Mouse (Mus musculus): ENCODE results near the gene Cfap161. TPM values are rescaled to one million over a fixed set of nuclear protein-coding genes. Genes with fewer than 3 reads are reported as not detected.
A peak's percentile ranks its signal among the peaks of the same experiment; 100 is the strongest.

Gene Cfap161
- polyA plus RNA-seq, 1 experiment from 2014 or later, result 1.4 TPM

DNA sequence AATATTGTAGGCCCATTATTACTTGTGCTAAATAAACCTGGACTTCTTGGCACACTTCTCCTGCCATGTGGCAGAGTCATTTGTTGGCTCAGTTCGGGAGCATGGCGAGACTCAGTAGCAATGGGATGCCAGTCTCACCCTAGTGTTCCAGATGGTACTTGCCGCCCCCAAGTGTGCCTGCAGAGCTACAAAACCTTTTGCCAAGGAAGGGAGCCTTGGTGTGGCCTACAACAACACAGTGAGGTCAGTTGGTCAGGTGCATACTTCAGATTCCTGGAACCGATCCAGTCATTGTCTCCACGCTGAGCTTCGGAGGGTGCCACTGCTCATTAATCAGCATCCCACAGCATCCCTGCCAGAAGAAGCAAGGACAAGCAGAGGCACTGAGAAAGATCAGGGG lies 14.4 kb upstream of the Cfap161 start:
- ATAC-seq (ENCODE audit: low FRiP score) (no peak), DNase-seq (ENCODE audit: low spot score) (no peak)
- Histone ChIP-seq H3K9ac (no peak overlapping the region), H3K4me1 (replicated peaks; ENCODE audit: control insufficient read depth, insufficient read depth, low read length) (peaks cover 19% of the 10 kb centered on the region), H3K27me3 (ENCODE audit: control insufficient read depth, insufficient read depth, low read length) (no peaks in the 10 kb centered on the region), H3K27ac (no peak overlapping the region), H3K4me3 (replicated peaks; ENCODE audit: low read length) (no peak overlapping the region), H3K4me2 (replicated peaks) (no peak overlapping the region), H3K9me3 (ENCODE audit: control insufficient read depth, low read length) (no peaks in the 10 kb centered on the region), H3K36me3 (replicated peaks; ENCODE audit: control insufficient read depth, insufficient read depth) (no peaks in the 10 kb centered on the region)
- 36% methylated on average over 6 of the region's 6 CpGs for WGBS

DNA sequence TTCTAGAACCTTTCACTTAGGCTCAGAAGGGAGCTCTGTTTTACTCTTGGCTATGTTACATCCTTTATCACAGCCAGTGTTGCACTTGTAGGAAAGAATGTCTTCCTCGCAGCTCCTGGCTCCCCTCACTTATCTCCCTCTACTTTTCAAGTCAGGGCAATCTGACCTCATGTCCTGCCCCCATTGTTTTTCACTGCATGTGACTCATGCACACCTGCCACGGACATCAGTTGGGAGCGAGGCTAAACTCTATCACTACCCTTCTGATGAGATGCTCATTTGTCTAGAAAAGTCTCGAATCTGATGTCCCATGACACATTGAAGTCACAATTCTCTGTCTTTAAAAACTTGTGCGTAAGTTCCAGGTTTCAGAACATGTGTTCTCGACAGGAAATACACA lies 12.3 kb upstream of the Cfap161 start:
- no peaks in the 10 kb centered on the region for H3K36me3 ChIP-seq (replicated peaks; ENCODE audit: control insufficient read depth, insufficient read depth)
- no peak overlapping the region for H3K4me3 ChIP-seq (replicated peaks; ENCODE audit: low read length)
- no peaks in the 10 kb centered on the region for H3K27me3 ChIP-seq (ENCODE audit: control insufficient read depth, insufficient read depth, low read length)
- no peak for DNase-seq (ENCODE audit: low spot score)
- H3K9ac ChIP-seq, result no peak overlapping the region
- no peaks in the 10 kb centered on the region for H3K9me3 ChIP-seq (ENCODE audit: control insufficient read depth, low read length)
- H3K4me1 ChIP-seq (replicated peaks; ENCODE audit: control insufficient read depth, insufficient read depth, low read length), result peaks cover 16% of the 10 kb centered on the region
- no peak for ATAC-seq (ENCODE audit: low FRiP score)
- no peak overlapping the region for H3K27ac ChIP-seq
- 75% methylated on average over 6 of the region's 6 CpGs for WGBS
- no peak overlapping the region for H3K4me2 ChIP-seq (replicated peaks)

DNA sequence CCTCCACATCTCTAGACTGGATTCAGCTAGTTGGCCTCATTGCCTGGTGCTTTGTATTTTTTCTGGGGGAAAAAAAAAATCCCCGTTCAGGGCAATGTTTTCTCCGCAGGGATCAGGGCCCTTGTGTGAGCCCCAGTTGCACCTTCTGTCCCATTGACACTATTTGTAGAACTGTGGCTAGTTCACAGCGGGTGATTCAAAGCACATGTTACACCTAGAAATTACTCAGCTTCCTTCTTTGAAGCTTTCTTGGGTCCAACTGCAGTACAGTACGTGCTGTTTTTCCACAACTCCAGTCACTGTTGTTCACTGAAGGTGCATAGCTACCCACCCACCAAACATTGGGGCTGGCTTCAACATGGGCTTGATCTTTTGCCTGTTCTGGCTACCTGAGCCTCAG lies 9.1 kb upstream of the Cfap161 start:
- H3K9me3 ChIP-seq (ENCODE audit: control insufficient read depth, low read length), result no peaks in the 10 kb centered on the region
- ATAC-seq (ENCODE audit: low FRiP score), result no peak
- no peaks in the 10 kb centered on the region for H3K27me3 ChIP-seq (ENCODE audit: control insufficient read depth, insufficient read depth, low read length)
- no peak overlapping the region for H3K27ac ChIP-seq
- DNase-seq (ENCODE audit: low spot score), result no peak
- no peak overlapping the region for H3K4me3 ChIP-seq (replicated peaks; ENCODE audit: low read length)
- 81% methylated on average over 4 of the region's 4 CpGs for WGBS
- H3K4me1 ChIP-seq (replicated peaks; ENCODE audit: control insufficient read depth, insufficient read depth, low read length), result 0 out of 2 replicates have a peak, but pooled peaks cover under 1% of the 10 kb centered on the region
- H3K36me3 ChIP-seq (replicated peaks; ENCODE audit: control insufficient read depth, insufficient read depth), result no peaks in the 10 kb centered on the region
- no peak overlapping the region for H3K9ac ChIP-seq
- H3K4me2 ChIP-seq (replicated peaks), result no peak overlapping the region

DNA sequence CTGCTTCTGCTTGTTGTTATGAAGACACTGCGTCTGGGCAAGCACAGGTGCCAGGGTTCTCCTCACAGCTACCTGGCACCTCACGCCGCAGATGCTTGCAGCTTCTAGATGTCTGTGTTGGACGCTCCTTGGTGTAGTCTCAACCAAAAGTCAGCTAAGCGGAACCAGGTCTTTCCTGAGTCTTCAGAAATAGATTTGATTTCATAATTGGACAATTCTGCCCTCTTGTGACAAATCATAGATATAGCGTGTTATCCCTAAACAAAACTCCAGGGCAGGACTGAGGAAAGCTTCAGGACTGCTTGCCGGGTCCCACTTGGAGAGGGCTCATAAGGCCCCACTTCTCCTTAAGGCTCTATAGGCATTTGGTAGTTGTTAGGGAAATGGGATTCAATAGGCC lies 7.8 kb upstream of the Cfap161 start:
- Histone ChIP-seq H3K27me3 (ENCODE audit: control insufficient read depth, insufficient read depth, low read length) (no peaks in the 10 kb centered on the region), H3K4me2 (replicated peaks) (no peak overlapping the region), H3K36me3 (replicated peaks; ENCODE audit: control insufficient read depth, insufficient read depth) (no peaks in the 10 kb centered on the region), H3K27ac (no peak overlapping the region), H3K9me3 (ENCODE audit: control insufficient read depth, low read length) (no peaks in the 10 kb centered on the region), H3K4me1 (replicated peaks; ENCODE audit: control insufficient read depth, insufficient read depth, low read length) (no peaks in the 10 kb centered on the region), H3K4me3 (replicated peaks; ENCODE audit: low read length) (no peak overlapping the region), H3K9ac (no peak overlapping the region)
- DNase-seq (ENCODE audit: low spot score), result peak; percentile 71
- 69% methylated on average over 7 of the region's 7 CpGs for WGBS
- peak; percentile 59; the same call in 1 of the 2 replicates for ATAC-seq (ENCODE audit: low FRiP score)

DNA sequence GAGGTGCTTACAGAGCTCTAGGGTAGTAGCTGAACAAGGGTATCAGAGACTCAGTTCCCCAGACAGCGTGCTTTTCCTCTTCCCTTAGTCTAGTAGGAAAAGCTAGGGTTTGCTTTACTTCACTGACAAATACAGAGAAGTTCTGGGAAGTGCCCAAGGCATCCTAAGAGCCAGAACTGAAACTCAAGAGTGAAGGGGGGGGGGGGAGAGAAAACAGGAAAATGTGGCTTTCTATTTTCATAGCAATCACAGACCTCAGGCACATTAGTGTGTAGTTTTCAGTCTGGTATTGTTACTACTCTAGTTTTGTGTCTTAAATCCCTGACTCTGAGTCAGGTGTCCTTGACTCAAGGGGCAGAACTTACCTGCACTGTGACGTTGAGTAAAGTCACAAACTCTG lies 7.3 kb upstream of the Cfap161 start:
- WGBS, result 83% methylated on average over 2 of the region's 2 CpGs
- Histone ChIP-seq H3K9ac (no peak overlapping the region), H3K4me3 (replicated peaks; ENCODE audit: low read length) (no peak overlapping the region), H3K27me3 (ENCODE audit: control insufficient read depth, insufficient read depth, low read length) (no peaks in the 10 kb centered on the region), H3K36me3 (replicated peaks; ENCODE audit: control insufficient read depth, insufficient read depth) (no peaks in the 10 kb centered on the region), H3K27ac (no peak overlapping the region), H3K9me3 (ENCODE audit: control insufficient read depth, low read length) (no peaks in the 10 kb centered on the region), H3K4me1 (replicated peaks; ENCODE audit: control insufficient read depth, insufficient read depth, low read length) (no peaks in the 10 kb centered on the region), H3K4me2 (replicated peaks) (no peak overlapping the region)
- no peak for ATAC-seq (ENCODE audit: low FRiP score)
- DNase-seq (ENCODE audit: low spot score), result no peak

DNA sequence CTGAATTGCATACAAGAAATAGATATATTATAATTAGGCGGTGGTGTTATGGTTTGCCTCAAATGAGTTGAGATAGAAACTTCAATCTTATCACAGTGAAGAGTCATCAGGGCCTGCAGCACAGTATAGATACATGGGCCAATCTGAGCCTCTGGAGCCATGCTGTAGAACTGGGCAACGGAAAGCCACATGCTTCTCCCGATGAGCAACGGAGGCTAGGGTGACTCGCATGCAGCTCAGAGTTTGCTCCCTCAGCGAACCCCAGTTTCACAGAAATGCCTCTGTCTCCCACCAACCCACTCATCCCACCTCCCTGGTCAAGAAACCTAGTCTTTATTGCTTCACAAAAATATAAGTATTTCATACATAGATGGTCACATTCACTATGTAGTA lies 6.8 kb upstream of the Cfap161 start:
- DNase-seq (ENCODE audit: low spot score) (no peak), ATAC-seq (ENCODE audit: low FRiP score) (no peak)
- no peak overlapping the region for H3K27ac ChIP-seq
- WGBS, result 97% methylated on average over 6 of the region's 6 CpGs
- no peaks in the 10 kb centered on the region for H3K9me3 ChIP-seq (ENCODE audit: control insufficient read depth, low read length)
- no peaks in the 10 kb centered on the region for H3K27me3 ChIP-seq (ENCODE audit: control insufficient read depth, insufficient read depth, low read length)
- no peak overlapping the region for H3K4me2 ChIP-seq (replicated peaks)
- H3K36me3 ChIP-seq (replicated peaks; ENCODE audit: control insufficient read depth, insufficient read depth), result no peaks in the 10 kb centered on the region
- H3K4me1 ChIP-seq (replicated peaks; ENCODE audit: control insufficient read depth, insufficient read depth, low read length), result no peaks in the 10 kb centered on the region
- no peak overlapping the region for H3K9ac ChIP-seq
- H3K4me3 ChIP-seq (replicated peaks; ENCODE audit: low read length), result no peak overlapping the region

DNA sequence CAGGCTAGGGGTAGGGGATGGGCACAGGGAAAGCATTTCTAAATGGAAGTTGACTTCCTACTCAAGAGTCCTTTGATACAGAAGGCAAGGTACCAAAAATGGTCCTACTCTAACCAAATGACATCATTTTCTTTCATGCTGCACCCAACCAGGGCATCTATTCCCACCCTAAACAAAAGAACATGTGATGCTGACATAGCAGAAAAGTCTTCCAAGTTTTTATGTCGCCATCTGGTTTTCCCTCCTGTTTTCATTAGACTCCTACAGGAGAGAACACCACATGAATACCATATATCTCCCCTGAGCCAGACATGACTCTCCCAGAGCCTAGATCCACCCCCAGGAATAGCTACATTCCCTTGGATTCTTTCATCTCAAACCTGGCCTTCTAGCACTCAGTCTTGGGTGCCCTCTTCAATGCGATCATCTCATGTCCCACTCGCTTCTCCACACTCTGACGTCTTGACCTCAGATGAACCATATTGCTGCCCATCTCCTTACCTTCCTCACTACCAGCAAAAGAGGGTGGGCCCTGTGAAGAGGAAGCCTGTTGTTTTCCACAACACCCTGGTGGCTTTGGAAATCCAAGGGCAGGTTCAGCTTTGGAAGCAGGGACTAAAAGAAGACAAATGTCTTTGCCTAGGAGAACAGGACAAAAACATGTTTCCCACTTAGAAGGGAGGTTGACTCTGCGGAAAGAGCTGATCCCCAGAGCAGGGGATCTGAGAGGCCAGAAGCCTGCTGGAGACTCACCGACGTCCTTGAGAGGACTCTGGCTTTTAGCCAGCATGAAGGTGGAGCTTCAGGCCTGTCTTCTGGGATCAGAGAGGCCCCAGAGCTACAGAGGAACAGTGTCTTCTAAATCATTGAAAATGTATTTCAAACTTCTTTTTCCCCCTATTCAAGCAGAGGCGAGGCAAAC lies 6.1 kb upstream of the Cfap161 start:
- 75% methylated on average over 8 of the region's 8 CpGs for WGBS
- DNase-seq (ENCODE audit: low spot score), result no peak
- no peaks in the 10 kb centered on the region for H3K27me3 ChIP-seq (ENCODE audit: control insufficient read depth, insufficient read depth, low read length)
- ATAC-seq (ENCODE audit: low FRiP score), result no peak
- H3K27ac ChIP-seq, result no peak overlapping the region
- no peaks in the 10 kb centered on the region for H3K9me3 ChIP-seq (ENCODE audit: control insufficient read depth, low read length)
- H3K36me3 ChIP-seq (replicated peaks; ENCODE audit: control insufficient read depth, insufficient read depth), result no peaks in the 10 kb centered on the region
- no peak overlapping the region for H3K9ac ChIP-seq
- no peak overlapping the region for H3K4me2 ChIP-seq (replicated peaks)
- no peak overlapping the region for H3K4me3 ChIP-seq (replicated peaks; ENCODE audit: low read length)
- H3K4me1 ChIP-seq (replicated peaks; ENCODE audit: control insufficient read depth, insufficient read depth, low read length), result no peaks in the 10 kb centered on the region

DNA sequence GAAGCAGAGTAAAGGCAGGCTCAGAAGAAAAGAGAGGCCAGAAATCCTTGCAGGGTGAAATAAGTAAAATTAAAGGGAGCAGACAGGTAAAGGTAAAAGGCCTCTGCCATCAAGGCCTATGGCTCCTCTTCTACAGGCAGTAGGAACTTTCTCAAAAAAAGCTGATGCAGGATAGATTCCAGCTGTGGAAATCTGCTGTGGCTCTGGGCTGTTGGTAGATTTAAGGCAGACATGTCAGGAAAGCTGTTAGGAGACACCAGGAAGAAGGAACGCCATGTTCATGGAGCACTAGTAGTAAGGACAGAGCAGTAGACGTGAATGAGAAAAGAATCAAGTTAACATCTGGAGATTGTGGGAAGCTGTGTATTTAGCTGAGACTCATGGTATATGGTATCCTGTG lies 5.4 kb upstream of the Cfap161 start:
- no peaks in the 10 kb centered on the region for H3K36me3 ChIP-seq (replicated peaks; ENCODE audit: control insufficient read depth, insufficient read depth)
- H3K27ac ChIP-seq, result no peak overlapping the region
- no peak for ATAC-seq (ENCODE audit: low FRiP score)
- H3K4me3 ChIP-seq (replicated peaks; ENCODE audit: low read length), result no peak overlapping the region
- no peaks in the 10 kb centered on the region for H3K27me3 ChIP-seq (ENCODE audit: control insufficient read depth, insufficient read depth, low read length)
- DNase-seq (ENCODE audit: low spot score), result no peak
- WGBS, result 93% methylated on average over 2 of the region's 2 CpGs
- H3K9me3 ChIP-seq (ENCODE audit: control insufficient read depth, low read length), result no peaks in the 10 kb centered on the region
- H3K4me2 ChIP-seq (replicated peaks), result no peak overlapping the region
- no peaks in the 10 kb centered on the region for H3K4me1 ChIP-seq (replicated peaks; ENCODE audit: control insufficient read depth, insufficient read depth, low read length)
- no peak overlapping the region for H3K9ac ChIP-seq

DNA sequence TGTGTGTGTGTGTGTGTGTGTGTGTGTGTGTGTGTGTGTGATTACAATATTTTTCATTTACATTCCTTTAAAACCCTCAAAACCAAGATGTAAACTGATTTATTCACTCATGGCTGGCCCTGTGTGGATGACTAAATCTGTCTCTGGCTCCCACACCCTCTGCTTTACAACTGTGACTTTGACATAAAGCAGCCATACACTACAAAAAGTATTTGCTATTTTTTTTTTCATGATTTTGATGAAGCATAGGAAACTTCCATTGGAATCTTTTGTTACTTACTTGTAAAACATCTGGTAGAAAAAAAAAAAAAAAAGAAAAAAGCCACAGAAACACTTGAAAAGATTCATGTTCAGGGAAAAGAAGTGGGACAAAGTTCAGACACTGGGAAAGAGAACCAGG lies 3.3 kb upstream of the Cfap161 start:
- H3K4me3 ChIP-seq (replicated peaks; ENCODE audit: low read length), result no peak overlapping the region
- H3K4me2 ChIP-seq (replicated peaks), result no peak overlapping the region
- no peaks in the 10 kb centered on the region for H3K27me3 ChIP-seq (ENCODE audit: control insufficient read depth, insufficient read depth, low read length)
- H3K36me3 ChIP-seq (replicated peaks; ENCODE audit: control insufficient read depth, insufficient read depth), result no peaks in the 10 kb centered on the region
- no peaks in the 10 kb centered on the region for H3K4me1 ChIP-seq (replicated peaks; ENCODE audit: control insufficient read depth, insufficient read depth, low read length)
- ATAC-seq (ENCODE audit: low FRiP score), result no peak
- H3K9ac ChIP-seq, result no peak overlapping the region
- no peaks in the 10 kb centered on the region for H3K9me3 ChIP-seq (ENCODE audit: control insufficient read depth, low read length)
- no peak overlapping the region for H3K27ac ChIP-seq
- DNase-seq (ENCODE audit: low spot score), result no peak

DNA sequence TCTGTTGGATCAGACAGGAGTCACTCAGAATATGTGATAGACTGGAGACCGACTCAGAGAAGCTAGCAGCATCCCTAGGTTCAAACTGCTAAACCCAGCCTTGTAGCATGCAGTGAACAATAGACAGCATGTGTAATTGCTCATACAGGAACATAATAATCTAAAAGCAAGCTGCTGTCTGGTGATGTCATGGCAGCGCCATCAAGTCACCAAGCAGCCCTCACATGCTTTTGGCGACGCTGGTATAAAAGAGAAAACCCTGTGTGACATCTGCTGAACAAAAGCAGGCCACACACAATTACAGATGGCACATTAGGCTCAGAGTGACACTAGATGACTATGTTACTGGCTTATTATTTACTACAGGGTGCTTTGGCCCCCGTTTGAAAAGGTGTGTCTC lies 1.5 kb upstream of the Cfap161 start:
- H3K27ac ChIP-seq, result no peak overlapping the region
- no peaks in the 10 kb centered on the region for H3K9me3 ChIP-seq (ENCODE audit: control insufficient read depth, low read length)
- no peak overlapping the region for H3K4me2 ChIP-seq (replicated peaks)
- H3K36me3 ChIP-seq (replicated peaks; ENCODE audit: control insufficient read depth, insufficient read depth), result no peaks in the 10 kb centered on the region
- no peak overlapping the region for H3K4me3 ChIP-seq (replicated peaks; ENCODE audit: low read length)
- H3K4me1 ChIP-seq (replicated peaks; ENCODE audit: control insufficient read depth, insufficient read depth, low read length), result no peaks in the 10 kb centered on the region
- ATAC-seq (ENCODE audit: low FRiP score) (no peak), DNase-seq (ENCODE audit: low spot score) (no peak)
- 40% methylated on average over 5 of the region's 5 CpGs for WGBS
- no peak overlapping the region for H3K9ac ChIP-seq
- no peaks in the 10 kb centered on the region for H3K27me3 ChIP-seq (ENCODE audit: control insufficient read depth, insufficient read depth, low read length)

All from hindbrain, embryonic 14.5 days (tissue).